Mouse (Mus musculus): ENCODE results near the gene Hdac1. TPM values are rescaled to one million over a fixed set of nuclear protein-coding genes. Genes with fewer than 3 reads are reported as not detected.
"Not testable (repeated sequence)": the region's sequence is repeated elsewhere in the genome, so short reads cannot be mapped to it uniquely, and the experiment has no call there.

The Hdac1 gene
- polyA plus RNA-seq, 1 experiment from 2014 or later, result 100 TPM

DNA sequence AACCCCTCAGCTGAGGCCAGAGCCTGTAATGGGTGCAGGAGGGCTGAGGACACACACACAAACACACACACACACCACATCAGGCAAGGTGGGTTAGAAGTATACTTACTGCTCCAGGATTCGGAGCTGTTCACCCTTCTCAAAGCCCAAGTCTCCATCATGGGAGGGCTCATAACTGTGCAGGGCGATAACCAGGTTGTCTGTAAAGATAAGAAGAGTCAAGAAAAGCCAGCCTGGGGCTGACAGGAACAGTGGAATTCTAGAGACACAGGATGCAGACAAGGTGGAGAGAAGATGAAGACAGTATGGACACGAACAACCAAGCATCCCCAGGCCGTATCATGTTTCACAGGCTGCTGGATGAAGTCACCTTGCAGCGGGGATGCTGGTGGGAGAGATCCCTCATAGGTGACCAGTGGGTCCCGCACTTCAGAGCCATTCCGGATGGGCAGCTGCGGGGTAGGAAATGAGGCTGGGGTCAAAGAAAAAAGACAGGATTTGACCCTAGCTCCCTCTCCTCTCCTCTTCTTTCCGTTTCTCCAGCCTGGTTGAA is 14.8 kb upstream of the Hdac1 start:
- peak; percentile 85 for ATAC-seq (ENCODE audit: insufficient read depth)
- WGBS (ENCODE audit: insufficient replicate concordance), result 62% methylated on average over 9 of the region's 9 CpGs
- peak overlapping the region; percentile 64 for H3K4me3 ChIP-seq (replicated peaks)
- H3K4me2 ChIP-seq, result peak overlapping the region; percentile 86
- H3K9ac ChIP-seq, result peak overlapping the region; percentile 61
- no peaks in the 10 kb centered on the region for H3K9me3 ChIP-seq (replicated peaks)
- no peaks in the 10 kb centered on the region for H3K36me3 ChIP-seq (replicated peaks)
- H3K4me1 ChIP-seq (replicated peaks), result peaks cover 45% of the 10 kb centered on the region
- peak overlapping the region; percentile 82 for H3K27ac ChIP-seq (replicated peaks)
- peaks cover 39% of the 10 kb centered on the region for H3K27me3 ChIP-seq

DNA sequence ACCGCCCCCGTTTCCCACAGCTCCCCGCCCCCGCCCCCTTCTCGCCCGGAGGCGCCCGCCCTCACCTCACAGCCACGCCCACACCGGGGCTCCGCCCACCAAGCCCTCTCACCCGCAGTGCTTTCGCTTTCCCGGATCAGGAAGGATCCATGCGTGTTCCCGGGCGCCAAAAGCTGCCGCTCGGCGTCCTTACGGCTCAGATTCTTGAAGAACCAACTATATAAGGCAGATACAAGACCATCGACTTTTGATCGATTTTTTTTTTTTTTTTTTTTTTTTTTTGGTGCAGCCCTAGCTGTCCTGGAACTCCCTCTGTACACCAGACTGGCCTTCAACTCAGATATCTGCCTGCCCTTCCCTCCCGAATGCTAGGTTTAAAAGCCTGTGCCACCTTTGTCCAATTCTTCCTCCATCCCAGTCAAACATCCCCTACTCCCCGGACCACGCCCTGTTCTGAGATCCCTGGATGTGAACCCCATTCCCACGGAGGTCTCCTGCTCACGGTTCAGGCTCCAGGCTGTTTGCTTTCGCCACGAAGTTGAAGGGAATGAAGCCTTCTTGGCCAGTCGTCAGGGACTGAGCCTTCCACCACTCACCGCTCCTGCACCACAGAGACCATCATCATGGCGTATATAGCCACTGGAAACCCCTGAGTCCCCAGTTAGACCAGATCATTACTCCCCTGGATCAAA is 14.2 kb upstream of the Hdac1 start:
- Histone ChIP-seq H3K4me3 (replicated peaks) (peak overlapping the region; percentile 64), H3K9ac (peak overlapping the region; percentile 61), H3K4me1 (replicated peaks) (peaks cover 39% of the 10 kb centered on the region), H3K4me2 (peak overlapping the region; percentile 86), H3K27me3 (peaks cover 36% of the 10 kb centered on the region), H3K27ac (replicated peaks) (peak overlapping the region; percentile 82), H3K9me3 (replicated peaks) (no peaks in the 10 kb centered on the region), H3K36me3 (replicated peaks) (no peaks in the 10 kb centered on the region)
- 5% methylated on average over 33 of the region's 33 CpGs for WGBS (ENCODE audit: insufficient replicate concordance)
- ATAC-seq (ENCODE audit: insufficient read depth), result peak; percentile 65

DNA sequence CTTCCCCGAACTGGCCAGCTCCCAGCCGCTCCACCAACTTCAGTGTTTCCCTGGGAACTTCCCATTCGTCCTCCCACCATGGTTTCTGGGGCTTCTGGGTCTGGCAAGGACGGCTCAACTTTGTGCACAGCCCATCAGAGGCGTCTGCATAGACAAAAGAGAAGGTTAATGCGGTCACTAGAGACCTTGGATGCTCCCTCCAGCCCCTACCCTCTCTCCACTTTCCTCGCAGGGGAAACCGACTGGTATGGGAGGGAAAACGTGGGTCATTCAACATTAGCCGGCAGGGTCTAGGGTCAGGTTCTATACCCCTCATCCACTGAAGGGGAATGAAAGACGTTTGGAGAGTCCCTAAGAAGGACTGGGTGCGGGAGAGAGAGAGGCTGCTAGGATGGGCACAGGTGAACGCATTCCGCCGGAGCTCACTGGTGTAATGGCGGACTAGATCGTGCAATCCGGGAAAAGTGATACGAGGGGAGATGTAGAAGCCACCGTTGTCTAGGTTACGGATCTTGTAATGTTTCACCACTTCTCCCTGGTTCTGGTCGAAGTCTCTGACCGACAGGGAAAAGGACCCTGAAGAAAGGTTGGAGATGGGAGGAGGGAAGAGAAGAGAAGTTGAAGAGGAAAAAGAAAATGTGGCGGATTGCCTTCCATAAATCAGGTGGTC is 13.5 kb upstream of the Hdac1 start:
- H3K9me3 ChIP-seq (replicated peaks), result no peaks in the 10 kb centered on the region
- no peak for ATAC-seq (ENCODE audit: insufficient read depth)
- 1% methylated on average over 24 of the region's 24 CpGs for WGBS (ENCODE audit: insufficient replicate concordance)
- peak overlapping the region; percentile 86 for H3K4me2 ChIP-seq
- peaks cover 36% of the 10 kb centered on the region for H3K27me3 ChIP-seq
- H3K4me1 ChIP-seq (replicated peaks), result peaks cover 35% of the 10 kb centered on the region
- H3K4me3 ChIP-seq (replicated peaks), result peak overlapping the region; percentile 64
- H3K27ac ChIP-seq (replicated peaks), result no peak overlapping the region
- peak overlapping the region; percentile 25 for H3K9ac ChIP-seq
- no peaks in the 10 kb centered on the region for H3K36me3 ChIP-seq (replicated peaks)

DNA sequence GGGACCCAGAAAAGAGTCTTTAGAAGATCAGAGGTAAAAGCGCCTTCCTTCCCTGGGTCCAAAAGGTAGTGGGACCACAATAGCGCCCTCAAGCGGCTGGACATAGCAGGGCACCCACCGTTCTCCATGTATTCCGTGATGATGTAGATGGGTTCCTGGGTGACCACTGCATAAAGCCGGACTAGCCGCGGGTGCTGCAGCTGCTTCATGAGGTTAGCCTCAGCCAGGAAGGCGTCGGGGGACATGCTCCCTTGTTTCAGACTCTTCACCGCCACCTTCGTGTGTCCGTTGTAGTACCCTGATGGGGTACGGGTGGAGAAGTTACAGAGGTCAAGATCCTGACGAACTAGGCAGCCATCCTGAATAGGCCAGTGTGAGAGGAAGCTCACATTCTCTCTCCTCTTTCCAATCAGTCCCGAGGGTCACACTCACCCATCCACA is 12.9 kb upstream of the Hdac1 start:
- WGBS (ENCODE audit: insufficient replicate concordance), result 3% methylated on average over 16 of the region's 16 CpGs
- peak overlapping the region; percentile 86 for H3K4me2 ChIP-seq
- peak overlapping the region; percentile 64 for H3K4me3 ChIP-seq (replicated peaks)
- H3K27ac ChIP-seq (replicated peaks), result no peak overlapping the region
- H3K36me3 ChIP-seq (replicated peaks), result no peaks in the 10 kb centered on the region
- peaks cover 35% of the 10 kb centered on the region for H3K27me3 ChIP-seq
- ATAC-seq (ENCODE audit: insufficient read depth), result no peak
- H3K9ac ChIP-seq, result peak overlapping the region; percentile 25; the same call in 1 of the 2 replicates
- peaks cover 35% of the 10 kb centered on the region for H3K4me1 ChIP-seq (replicated peaks)
- H3K9me3 ChIP-seq (replicated peaks), result no peaks in the 10 kb centered on the region

DNA sequence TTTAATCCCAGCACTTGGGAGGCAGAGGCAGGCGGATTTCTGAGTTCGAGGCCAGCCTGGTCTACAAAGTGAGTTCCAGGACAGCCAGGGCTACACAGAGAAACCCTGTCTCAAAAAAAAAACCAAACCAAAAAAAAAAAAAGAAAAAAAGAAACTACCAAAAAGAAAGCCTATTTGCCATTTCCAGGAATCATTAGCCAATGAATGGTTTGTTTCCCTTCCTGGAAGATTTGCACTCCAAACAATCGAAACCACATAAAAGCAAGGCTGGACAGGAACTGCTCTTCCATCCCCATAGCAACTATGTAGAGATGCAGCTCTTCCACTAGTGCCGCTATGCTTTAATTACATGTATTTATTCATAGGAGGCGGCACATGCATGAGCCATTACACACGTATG is 12.0 kb upstream of the Hdac1 start:
- not testable (repeated sequence) for H3K4me2 ChIP-seq; ATAC-seq (ENCODE audit: insufficient read depth); H3K4me3 ChIP-seq (replicated peaks); H3K27ac ChIP-seq (replicated peaks); H3K9me3 ChIP-seq (replicated peaks); H3K9ac ChIP-seq; H3K36me3 ChIP-seq (replicated peaks)
- Histone ChIP-seq H3K4me1 (replicated peaks) (peaks cover 35% of the 10 kb centered on the region), H3K27me3 (peaks cover 33% of the 10 kb centered on the region)
- WGBS (ENCODE audit: insufficient replicate concordance), result 79% methylated on average over 6 of the region's 6 CpGs

DNA sequence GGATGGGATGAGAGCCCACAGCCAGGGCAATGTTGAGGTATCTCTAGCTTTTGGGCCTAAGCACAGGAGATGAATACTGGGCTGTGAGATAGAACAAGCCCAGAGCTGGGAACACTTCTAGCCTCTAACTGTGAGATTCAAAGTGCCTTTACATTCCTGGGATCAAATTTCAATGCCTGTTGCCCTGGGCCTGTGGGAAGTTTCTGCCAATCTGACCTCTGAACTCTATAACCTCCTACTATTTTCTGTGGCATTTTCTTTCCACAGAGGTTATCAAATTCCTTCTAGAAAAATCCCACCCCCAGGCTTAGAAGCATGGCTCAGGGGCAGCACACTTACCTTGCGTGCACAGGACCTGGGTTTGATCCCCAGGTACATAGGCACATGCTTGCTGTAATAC is 7.8 kb upstream of the Hdac1 start:
- no peak overlapping the region for H3K9ac ChIP-seq
- 86% methylated on average over 1 of the region's 1 CpGs for WGBS (ENCODE audit: insufficient replicate concordance)
- ATAC-seq (ENCODE audit: insufficient read depth), result no peak

DNA sequence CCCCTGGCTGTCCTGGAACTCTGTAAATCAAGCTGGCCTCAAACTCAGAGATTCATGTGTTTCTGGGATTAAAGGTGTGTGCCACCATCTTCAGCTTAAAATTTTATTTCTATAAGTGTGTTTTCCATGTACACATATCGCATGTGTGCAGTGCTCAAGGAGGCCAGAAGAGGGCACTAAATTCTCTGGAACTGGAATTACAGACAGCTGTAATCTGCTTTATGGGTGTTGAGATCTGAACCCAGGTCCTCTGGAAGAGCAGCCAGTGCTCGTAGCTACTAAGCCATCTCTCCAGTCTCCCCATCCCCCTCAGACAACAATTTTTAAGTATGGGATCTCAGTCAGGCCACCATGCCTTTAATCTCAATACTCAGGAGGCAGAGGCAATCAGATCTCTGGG is 6.8 kb upstream of the Hdac1 start:
- Histone ChIP-seq H3K4me1 (replicated peaks) (peaks cover 5% of the 10 kb centered on the region), H3K36me3 (replicated peaks) (no peaks in the 10 kb centered on the region), H3K4me2 (no peak overlapping the region), H3K9me3 (replicated peaks) (no peaks in the 10 kb centered on the region), H3K27me3 (peaks cover 14% of the 10 kb centered on the region), H3K27ac (replicated peaks) (no peak overlapping the region), H3K9ac (no peak overlapping the region), H3K4me3 (replicated peaks) (no peak overlapping the region)
- whole genome bisulfite sequencing (ENCODE audit: insufficient replicate concordance), result 72% methylated on average over 2 of the region's 2 CpGs
- no peak for ATAC-seq (ENCODE audit: insufficient read depth)

More for the DNA sequence above, 7.8 kb upstream of the Hdac1 start:
- no peaks in the 10 kb centered on the region for H3K9me3 ChIP-seq (replicated peaks)
- no peak overlapping the region for H3K27ac ChIP-seq (replicated peaks)
- peaks cover 22% of the 10 kb centered on the region for H3K27me3 ChIP-seq
- H3K4me3 ChIP-seq (replicated peaks), result no peak overlapping the region
- peaks cover 8% of the 10 kb centered on the region for H3K4me1 ChIP-seq (replicated peaks)
- H3K4me2 ChIP-seq, result no peak overlapping the region
- H3K36me3 ChIP-seq (replicated peaks), result no peaks in the 10 kb centered on the region

DNA sequence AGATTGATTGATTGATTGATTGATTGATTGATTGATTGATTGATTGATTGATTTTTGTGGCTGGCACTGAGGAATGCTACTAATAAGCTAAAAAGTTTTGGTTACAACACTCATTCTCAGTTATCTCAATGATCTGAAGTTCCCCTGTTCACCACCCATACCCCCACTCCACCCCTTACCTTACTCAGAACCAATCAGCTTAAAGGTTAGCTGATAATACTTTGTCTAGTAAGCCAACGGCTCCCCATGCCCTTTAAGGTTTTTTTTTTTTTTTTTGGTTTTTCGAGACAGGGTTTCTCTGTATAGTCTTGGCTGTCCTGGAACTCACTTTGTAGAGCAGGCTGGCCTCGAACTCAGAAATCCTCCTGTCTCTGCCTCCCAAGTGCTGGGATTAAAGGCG is 5.1 kb upstream of the Hdac1 start:
- H3K4me1 ChIP-seq (replicated peaks), result peaks cover 15% of the 10 kb centered on the region
- H3K9me3 ChIP-seq (replicated peaks); H3K4me3 ChIP-seq (replicated peaks); H3K36me3 ChIP-seq (replicated peaks); H3K9ac ChIP-seq; ATAC-seq (ENCODE audit: insufficient read depth); H3K27ac ChIP-seq (replicated peaks); H3K4me2 ChIP-seq; H3K27me3 ChIP-seq: not testable (repeated sequence)
- WGBS (ENCODE audit: insufficient replicate concordance), result 51% methylated on average over 4 of the region's 4 CpGs

DNA sequence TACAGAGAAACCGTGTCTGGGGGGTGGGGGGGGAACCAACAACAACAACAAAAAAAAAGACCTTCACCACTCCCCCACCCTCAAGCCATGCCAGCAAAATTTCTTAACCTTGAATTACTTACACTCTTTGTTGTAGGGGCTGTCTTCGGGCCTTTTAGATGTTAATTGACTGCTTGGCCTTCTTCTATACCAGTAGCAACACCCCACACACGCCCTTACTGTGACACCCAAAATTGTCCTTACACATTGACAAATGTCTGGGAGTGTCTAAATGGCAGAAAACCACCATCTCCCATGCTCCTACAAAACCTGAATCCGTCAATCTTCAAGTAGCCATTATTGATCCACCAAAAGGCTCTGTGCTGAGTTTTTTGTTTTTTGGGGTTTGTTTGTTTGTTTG is 1.6 kb upstream of the Hdac1 start:
- Histone ChIP-seq H3K27me3 (no peaks in the 10 kb centered on the region), H3K27ac (replicated peaks) (0 out of 2 replicates have a peak overlapping the region, but pooled peaks have one; percentile 14), H3K4me3 (replicated peaks) (no peak overlapping the region), H3K36me3 (replicated peaks) (peaks cover 9% of the 10 kb centered on the region), H3K9ac (no peak overlapping the region), H3K4me1 (replicated peaks) (peaks cover 44% of the 10 kb centered on the region), H3K9me3 (replicated peaks) (no peaks in the 10 kb centered on the region), H3K4me2 (no peak overlapping the region)
- 79% methylated on average over 4 of the region's 4 CpGs for WGBS (ENCODE audit: insufficient replicate concordance)
- ATAC-seq (ENCODE audit: insufficient read depth), result no peak

DNA sequence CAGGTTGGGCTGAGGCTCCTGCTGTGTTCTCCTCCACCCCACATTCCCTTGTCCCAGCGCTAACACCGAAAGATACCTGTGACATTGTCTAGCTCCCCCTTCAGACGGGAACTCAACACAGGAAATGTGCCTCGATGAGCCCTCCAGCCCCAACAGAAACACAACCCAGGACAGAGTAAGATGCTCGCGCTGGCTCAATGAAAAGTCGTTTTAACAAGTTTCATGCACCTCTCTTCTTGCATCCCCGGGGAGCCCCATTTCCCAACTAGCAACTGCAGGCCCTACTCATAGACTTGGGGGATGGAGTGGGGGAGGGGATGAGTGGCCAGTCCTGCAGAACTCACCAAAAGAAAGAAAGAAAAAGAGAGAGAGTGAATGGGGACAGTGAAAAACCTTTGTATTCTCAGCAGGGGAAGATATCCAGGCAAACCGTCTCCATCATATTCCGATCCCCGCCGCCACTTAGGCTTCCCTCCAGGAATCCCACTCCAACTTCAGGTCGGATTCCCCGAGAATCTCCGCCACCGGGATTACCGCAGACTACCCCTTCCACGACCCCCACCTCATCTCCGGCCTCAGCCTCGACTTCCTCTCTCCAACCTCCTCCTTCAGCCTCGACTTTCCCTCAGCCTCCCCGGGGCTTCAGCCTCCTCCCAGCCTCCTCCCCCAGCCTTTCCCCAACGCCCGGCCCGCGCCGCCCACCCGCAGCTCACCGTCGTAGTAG is 483 bp downstream of the Hdac1 start:
- Histone ChIP-seq H3K4me3 (replicated peaks) (peak overlapping the region; percentile 95), H3K4me2 (peak overlapping the region; percentile 82), H3K27ac (replicated peaks) (peak overlapping the region; percentile 94), H3K27me3 (no peaks in the 10 kb centered on the region), H3K9me3 (replicated peaks) (no peaks in the 10 kb centered on the region), H3K36me3 (replicated peaks) (peaks cover 16% of the 10 kb centered on the region), H3K9ac (peak overlapping the region; percentile 96), H3K4me1 (replicated peaks) (peaks cover 45% of the 10 kb centered on the region)
- WGBS (ENCODE audit: insufficient replicate concordance), result under 1% methylated on average over 30 of the region's 30 CpGs
- no peak; the same call in 1 of the 2 replicates for ATAC-seq (ENCODE audit: insufficient read depth)

DNA sequence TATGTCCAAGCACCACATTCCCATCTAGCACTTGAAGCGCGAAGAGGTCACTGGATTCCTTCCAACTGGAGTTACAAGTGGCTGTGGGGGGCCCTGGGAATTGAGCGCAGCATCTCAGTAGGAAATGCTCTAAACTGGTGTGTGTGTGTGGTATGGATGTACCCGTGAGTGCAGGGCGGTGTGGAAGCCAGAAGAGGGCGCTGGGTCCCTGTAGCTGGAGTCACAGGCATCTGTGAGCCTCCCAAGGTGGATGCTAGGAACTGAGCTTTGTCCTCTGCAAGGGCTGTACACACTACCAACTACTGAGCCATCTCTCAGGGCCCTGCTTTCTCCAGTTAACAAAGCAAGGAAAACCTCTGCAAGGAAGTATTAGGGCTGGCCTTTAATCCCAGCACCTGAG is 2.5 kb downstream of the Hdac1 start:
- H3K27me3 ChIP-seq, result no peaks in the 10 kb centered on the region
- no peak overlapping the region for H3K4me2 ChIP-seq
- no peaks in the 10 kb centered on the region for H3K9me3 ChIP-seq (replicated peaks)
- ATAC-seq (ENCODE audit: insufficient read depth), result no peak
- H3K4me1 ChIP-seq (replicated peaks), result peaks cover 47% of the 10 kb centered on the region
- H3K27ac ChIP-seq (replicated peaks), result no peak overlapping the region
- no peak overlapping the region for H3K9ac ChIP-seq
- H3K36me3 ChIP-seq (replicated peaks), result peaks cover 33% of the 10 kb centered on the region
- H3K4me3 ChIP-seq (replicated peaks), result no peak overlapping the region
- 82% methylated on average over 6 of the region's 6 CpGs for WGBS (ENCODE audit: insufficient replicate concordance)
